Mouse (Mus musculus) cortical plate, adult 2 months (tissue): Measurements from ENCODE around the gene Rbm3. TPM values are rescaled to one million over a fixed set of nuclear protein-coding genes. Genes with fewer than 3 reads are reported as not detected.

Source experiments
- H3K27ac ChIP-seq: fragments of 200-500 bp; 2 replicates; pipeline ENCODE4 v1.5.1; 2012; ENCODE audit warnings: low read length, control low read depth, inconsistent platforms; ENCODE audit not compliant: insufficient read depth
- H3K4me1 ChIP-seq: fragments of 200-500 bp; 2 replicates; pipeline ENCODE4 v1.6.1; 2011; ENCODE audit warnings: low read length; ENCODE audit not compliant: control insufficient read depth, insufficient read depth
- H3K4me3 ChIP-seq: fragments of 200-500 bp; 2 replicates; pipeline ENCODE4 v1.5.1; 2011; ENCODE audit warnings: mild to moderate bottlenecking, low read length, control low read depth; ENCODE audit not compliant: insufficient read depth
- CTCF ChIP-seq: fragments of 200-500 bp; IDR thresholded peaks from 2 replicates; pipeline ENCODE4 v1.5.1; 2011; ENCODE audit warnings: mild to moderate bottlenecking, control low read depth, low read length; ENCODE audit not compliant: insufficient read depth; ENCODE audit errors: extremely low read depth
- POLR2A ChIP-seq: fragments of 200-500 bp; IDR thresholded peaks from 2 replicates; pipeline ENCODE4 v1.6.1; 2011; ENCODE audit warnings: mild to moderate bottlenecking, low read length, control low read depth; ENCODE audit not compliant: insufficient read depth; ENCODE audit errors: extremely low read depth
- polyA plus RNA-seq: library from polyadenylated mRNA; depleted of rRNA; stranded (reverse); fragments of >200 nt; gene quantifications from 2 replicates; pipeline ENCODE4 v1.2.3, GENCODE M21; 2012

Gene Rbm3
- polyA plus RNA-seq, 1 experiment = 193 TPM

DNA sequence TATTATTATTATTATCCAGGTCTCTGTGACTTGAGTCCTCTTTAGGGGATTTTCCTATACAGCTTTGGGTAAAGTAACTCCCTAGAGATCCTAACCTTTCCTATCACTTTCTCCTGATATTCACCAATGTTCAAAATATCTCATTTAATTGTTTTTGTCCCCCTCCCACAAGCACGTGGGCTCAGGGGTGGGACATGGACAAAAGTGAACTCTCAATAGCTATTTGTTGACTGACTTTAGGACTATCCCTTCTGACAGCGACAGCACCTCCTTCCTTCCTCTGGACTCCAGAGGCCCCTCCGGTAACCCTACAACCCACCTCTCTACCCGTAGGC is 29.5 kb upstream of the Rbm3 start:
- no peak for TF ChIP-seq CTCF
- no peak for TF ChIP-seq POLR2A
- H3K4me3 ChIP-seq = peak overlapping the region; percentile 80
- H3K27ac ChIP-seq = no peak overlapping the region
- H3K4me1 ChIP-seq = no peaks in the 10 kb centered on the region

DNA sequence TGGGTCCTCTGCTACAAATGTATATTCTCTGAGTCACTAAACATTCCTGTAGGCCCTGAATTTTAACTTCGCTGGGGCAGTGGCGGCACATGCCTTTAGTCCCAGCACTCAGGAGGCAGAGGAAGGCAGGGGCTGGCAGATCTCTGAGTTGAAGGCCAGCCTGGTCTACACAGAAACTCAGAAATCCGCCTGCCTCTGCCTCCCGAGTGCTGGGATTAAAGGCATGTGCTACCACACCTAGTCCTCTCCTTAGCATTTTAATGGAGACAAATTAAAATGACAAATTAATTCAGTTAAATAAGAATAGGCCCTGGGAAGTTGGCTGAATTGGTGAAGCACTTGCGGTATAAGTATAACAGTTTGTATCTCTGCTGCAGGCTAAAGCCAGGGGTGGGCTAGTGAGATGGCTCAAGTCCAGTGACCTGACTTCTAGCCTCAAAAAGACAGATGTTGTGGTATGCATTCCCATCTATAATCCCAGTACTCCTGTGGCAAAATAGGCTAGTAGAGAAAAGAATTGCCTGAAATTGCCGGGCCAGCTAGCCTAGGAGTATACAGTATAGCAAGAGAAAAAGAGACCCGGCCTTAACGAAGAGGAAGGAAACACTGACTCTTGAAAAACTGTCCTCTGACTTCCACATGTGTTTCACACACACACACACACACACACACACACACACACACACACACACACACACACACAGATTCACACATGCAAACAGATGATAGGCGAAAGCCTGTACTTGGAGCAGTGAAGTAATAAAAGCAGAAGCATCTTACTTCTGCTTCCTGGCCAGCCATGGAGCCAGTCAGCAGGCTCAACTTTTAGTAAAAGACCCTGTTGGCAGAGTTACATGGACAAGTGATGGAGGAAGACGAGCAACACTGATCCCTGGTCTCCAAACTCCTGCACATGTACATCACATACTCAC is 22.3 kb upstream of the Rbm3 start:
- H3K27ac ChIP-seq = no peak overlapping the region
- H3K4me3 ChIP-seq = no peak overlapping the region
- H3K4me1 ChIP-seq = no peaks in the 10 kb centered on the region
- TF ChIP-seq CTCF (no peak), POLR2A (no peak)

DNA sequence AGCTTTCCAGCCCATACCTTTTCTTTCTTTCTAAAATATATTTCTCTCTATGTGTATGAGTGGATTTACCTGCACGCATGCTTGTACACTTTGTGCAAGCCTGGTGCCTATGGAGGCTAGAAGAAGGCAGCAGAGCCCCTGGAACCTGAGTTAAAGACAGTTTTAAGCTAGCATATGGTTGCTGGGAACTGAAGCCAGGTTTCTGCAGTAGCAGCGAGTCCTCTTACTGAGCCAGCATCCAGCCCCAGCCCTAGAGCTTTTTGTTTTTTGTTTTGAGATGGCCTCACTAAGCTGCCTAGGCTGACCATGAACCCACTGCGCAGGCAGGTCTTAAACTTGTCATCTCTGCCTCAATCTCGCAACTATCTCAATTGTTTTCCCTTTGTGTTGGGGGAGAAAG is 18.8 kb upstream of the Rbm3 start:
- H3K4me1 ChIP-seq = no peaks in the 10 kb centered on the region
- TF ChIP-seq POLR2A = no peak
- no peak for TF ChIP-seq CTCF
- no peak overlapping the region for H3K4me3 ChIP-seq
- no peak overlapping the region for H3K27ac ChIP-seq

DNA sequence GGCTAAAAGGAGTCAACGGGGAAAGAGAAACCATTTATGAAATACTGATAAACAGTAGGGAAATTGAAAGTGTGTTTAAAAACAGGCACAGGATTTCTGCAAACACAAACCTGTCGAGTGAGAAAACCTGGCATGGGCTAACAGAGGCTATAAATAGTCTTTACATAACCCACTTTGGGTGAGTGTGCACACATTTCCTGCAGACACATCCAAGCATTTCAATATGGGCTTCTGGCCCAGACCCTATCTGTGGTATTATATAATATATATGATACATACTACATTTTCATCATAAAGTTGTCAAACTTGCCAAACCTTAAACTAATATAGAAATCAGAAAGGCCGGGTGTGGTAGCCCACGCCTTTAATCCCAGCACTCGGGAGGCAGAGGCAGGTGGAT is 17.4 kb upstream of the Rbm3 start:
- Histone ChIP-seq H3K4me3 (no peak overlapping the region), H3K4me1 (no peaks in the 10 kb centered on the region), H3K27ac (no peak overlapping the region)
- TF ChIP-seq POLR2A = no peak
- TF ChIP-seq CTCF = no peak

DNA sequence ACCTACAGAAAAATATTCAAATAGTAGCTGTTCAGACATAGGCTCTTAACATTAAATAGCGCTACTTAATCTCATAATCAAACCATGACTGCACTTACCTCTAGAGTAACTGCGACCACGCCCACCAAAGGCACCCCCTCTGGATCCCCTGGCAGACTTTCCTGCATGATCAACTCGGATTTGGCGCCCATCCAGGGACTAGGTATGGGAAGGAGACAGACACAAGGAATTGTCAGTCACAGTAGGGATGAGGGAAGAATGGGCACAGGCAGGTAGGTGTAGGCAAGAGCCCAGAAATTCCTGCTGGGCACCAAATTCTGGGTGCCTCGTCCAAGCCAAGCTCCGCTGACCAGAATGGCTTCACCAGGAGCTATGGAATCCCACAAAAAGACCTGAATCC is 1.9 kb downstream of the Rbm3 start:
- Histone ChIP-seq H3K4me1 (no peaks in the 10 kb centered on the region; the same call in 1 of the 2 replicates), H3K27ac (no peak overlapping the region), H3K4me3 (no peak overlapping the region)
- TF ChIP-seq POLR2A = no peak
- no peak for TF ChIP-seq CTCF

DNA sequence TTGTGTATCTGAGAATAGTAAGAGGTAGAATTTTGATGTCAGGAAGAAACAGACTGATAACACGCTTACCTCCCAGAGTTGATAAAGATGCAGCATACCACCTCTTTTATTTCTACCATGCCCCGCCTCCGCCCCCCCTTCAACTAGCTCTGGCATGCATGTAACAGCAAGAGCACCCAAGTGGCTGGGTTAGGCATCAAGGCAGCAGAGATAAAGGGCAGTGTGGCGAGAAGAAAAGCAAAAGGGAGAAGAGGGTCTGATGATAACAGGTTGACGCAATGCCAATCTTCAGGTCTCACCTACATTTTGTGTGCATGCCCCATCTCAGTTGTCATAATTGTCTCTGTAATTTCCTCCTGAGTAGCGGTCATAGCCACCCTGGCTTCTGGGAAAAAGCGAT is 2.7 kb downstream of the Rbm3 start:
- Histone ChIP-seq H3K4me1 (no peaks in the 10 kb centered on the region; the same call in 1 of the 2 replicates), H3K27ac (no peak overlapping the region), H3K4me3 (no peak overlapping the region)
- no peak for TF ChIP-seq CTCF
- TF ChIP-seq POLR2A = no peak

DNA sequence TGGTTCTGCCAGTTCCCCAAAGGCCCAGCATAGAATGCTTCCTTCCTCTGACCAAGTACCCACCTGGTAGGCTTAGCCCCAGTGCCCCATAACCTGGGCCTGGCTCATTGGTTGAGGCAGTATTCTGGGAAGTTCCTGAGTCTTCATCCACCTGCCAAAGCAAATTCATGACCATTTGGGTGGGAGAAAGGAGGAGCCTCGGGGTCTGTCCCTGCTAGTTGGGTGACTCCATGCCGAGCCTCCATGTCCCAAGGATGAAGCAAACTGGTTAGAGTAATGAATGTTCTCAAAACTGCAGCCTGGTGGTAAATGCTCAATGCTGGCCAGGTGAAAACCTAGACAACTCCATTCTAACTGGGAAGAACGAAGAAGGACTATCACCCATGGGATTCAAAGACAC is 4.6 kb downstream of the Rbm3 start:
- Histone ChIP-seq H3K4me1 (no peaks in the 10 kb centered on the region; the same call in 1 of the 2 replicates), H3K27ac (no peak overlapping the region), H3K4me3 (no peak overlapping the region)
- no peak for TF ChIP-seq POLR2A
- TF ChIP-seq CTCF = no peak

DNA sequence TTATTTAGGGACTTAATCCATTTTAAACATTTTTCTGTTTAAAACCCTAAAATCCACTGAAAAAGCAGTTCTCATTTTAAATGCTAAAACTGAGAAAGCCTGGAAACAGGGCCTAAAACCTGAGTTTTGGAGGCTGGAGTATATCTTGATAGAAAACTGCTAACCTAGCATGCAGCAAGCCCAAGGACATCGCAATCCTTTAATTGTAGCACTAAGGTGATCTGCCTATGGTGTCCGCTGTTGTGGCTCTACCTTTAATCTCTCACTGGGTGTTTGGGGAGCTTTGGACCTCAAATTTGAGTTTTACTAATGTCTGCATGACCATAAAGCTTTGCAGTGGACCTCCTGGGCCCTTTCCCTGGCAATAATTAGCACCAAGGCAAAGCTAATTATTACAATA is 5.2 kb downstream of the Rbm3 start:
- H3K4me1 ChIP-seq = no peaks in the 10 kb centered on the region; the same call in 1 of the 2 replicates
- H3K4me3 ChIP-seq = no peak overlapping the region
- TF ChIP-seq CTCF (no peak), POLR2A (no peak)
- no peak overlapping the region for H3K27ac ChIP-seq

DNA sequence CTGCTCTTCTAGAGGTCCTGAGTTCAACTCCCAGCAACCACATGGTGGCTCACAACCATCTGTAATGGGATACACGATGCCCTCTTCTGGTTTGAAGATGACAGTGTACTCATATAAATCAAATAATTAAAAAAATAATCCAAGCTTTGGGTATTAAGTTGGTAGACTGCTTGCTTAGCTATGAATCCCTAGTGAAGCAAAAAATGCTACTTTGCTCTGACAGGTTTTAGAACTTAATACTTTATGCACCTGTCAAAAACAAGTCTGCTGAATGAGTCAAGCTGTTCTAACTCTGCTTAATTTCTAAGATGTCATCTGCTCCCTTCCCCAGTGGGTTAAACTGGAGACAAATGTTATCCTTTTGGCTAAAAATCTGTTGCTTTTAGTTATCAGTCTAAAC is 6.2 kb downstream of the Rbm3 start:
- Histone ChIP-seq H3K4me1 (no peaks in the 10 kb centered on the region; the same call in 1 of the 2 replicates), H3K4me3 (no peak overlapping the region), H3K27ac (no peak overlapping the region)
- TF ChIP-seq CTCF (no peak), POLR2A (no peak)

DNA sequence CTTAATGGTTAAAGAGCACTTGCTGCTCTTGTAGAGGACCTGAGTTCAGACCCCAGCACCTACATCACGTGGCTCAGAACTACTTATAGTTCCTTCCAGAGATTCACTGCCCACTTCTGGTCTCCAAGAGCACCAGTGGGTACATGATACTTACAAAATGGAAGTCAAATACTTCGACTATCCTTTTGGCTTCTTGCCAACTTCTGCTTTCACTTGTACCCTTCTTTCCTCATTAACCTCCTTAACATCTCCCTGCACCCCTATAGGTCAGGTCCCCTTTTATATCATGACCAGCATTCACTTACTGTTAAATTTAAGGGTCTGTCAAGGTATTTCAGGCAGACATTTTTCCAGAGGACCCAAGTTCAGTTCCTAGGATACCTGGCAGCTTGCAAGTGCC is 9.8 kb downstream of the Rbm3 start:
- no peak overlapping the region for H3K27ac ChIP-seq
- TF ChIP-seq CTCF (no peak), POLR2A (no peak)
- H3K4me3 ChIP-seq = no peak overlapping the region
- H3K4me1 ChIP-seq = peaks cover 1% of the 10 kb centered on the region; the same call in 1 of the 2 replicates
